Mouse (Mus musculus): ENCODE data around the gene Rgl1.

DNA sequence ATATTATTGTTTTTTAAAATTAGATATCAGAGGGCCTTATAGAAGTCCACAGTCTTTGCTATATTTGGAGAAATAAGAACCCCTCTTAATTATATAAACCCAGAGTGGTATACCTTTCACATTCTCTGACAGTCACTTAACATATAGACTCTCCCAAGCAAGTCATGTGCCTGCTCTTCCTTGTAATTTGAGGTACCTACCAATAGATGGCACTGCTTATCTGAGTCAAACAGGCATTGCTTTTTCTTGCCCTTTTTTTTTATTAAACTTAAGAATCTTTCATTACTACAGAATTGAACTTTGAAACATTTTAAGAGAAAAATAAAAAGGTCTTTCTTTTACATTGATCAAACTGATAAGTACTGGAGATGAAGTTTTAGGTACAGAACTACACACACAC is 41.9 kb downstream of the Rgl1 start:
- no peak for TF ChIP-seq CTCF (IDR thresholded peaks at IDR 0.05; ENCODE audit: extremely low read depth, insufficient read depth, low read length)
- no peak for TF ChIP-seq POLR2A (IDR thresholded peaks at IDR 0.05; ENCODE audit: extremely low read depth, insufficient read depth, low read length)
